Mouse (Mus musculus) erythroblast, embryonic 14.5 days (primary cell): ENCODE measurements around the gene Mrtfa. TPM values are rescaled to one million over a fixed set of nuclear protein-coding genes. Genes with fewer than 3 reads are reported as not detected.
"Not testable (repeated sequence)": the region's sequence is repeated elsewhere in the genome, so short reads cannot be mapped to it uniquely, and the experiment has no call there.

ENCODE experiments used
- H3K27me3 ChIP-seq: 2 replicates; pipeline ENCODE4 v1.6.1; 2012; ENCODE audit warnings: inconsistent platforms; ENCODE audit not compliant: control insufficient read depth
- H3K36me3 ChIP-seq: 2 replicates; pipeline ENCODE4 v1.6.1; 2012; ENCODE audit warnings: mild to moderate bottlenecking, inconsistent platforms; ENCODE audit not compliant: control insufficient read depth
- H3K4me1 ChIP-seq: 2 replicates; pipeline ENCODE4 v1.6.1; 2012; ENCODE audit warnings: inconsistent platforms; ENCODE audit not compliant: control insufficient read depth
- H3K4me3 ChIP-seq: replicated peaks from 2 replicates; pipeline ENCODE3; 2012; ENCODE audit warnings: moderate library complexity, mild to moderate bottlenecking, inconsistent platforms
- H3K9me3 ChIP-seq: 2 replicates; pipeline ENCODE4 v1.6.1; 2012; ENCODE audit warnings: low read length, inconsistent platforms, mixed read lengths; ENCODE audit not compliant: control insufficient read depth
- GATA1 ChIP-seq: IDR thresholded peaks from 2 replicates; pipeline ENCODE4 v1.6.1; 2012; ENCODE audit warnings: low read length, inconsistent platforms, mixed read lengths
- TAL1 ChIP-seq: IDR thresholded peaks from 3 replicates; pipeline ENCODE4 v1.6.1; 2012; ENCODE audit warnings: low read length, inconsistent platforms, mixed read lengths
- polyA plus RNA-seq: library from polyadenylated mRNA; stranded (reverse); fragments of >175 nt; gene quantifications from 2 replicates; pipeline ENCODE4 v1.2.3, GENCODE M21; 2012

The Mrtfa gene
- polyA plus RNA-seq, 1 experiment: 0.47 TPM

DNA sequence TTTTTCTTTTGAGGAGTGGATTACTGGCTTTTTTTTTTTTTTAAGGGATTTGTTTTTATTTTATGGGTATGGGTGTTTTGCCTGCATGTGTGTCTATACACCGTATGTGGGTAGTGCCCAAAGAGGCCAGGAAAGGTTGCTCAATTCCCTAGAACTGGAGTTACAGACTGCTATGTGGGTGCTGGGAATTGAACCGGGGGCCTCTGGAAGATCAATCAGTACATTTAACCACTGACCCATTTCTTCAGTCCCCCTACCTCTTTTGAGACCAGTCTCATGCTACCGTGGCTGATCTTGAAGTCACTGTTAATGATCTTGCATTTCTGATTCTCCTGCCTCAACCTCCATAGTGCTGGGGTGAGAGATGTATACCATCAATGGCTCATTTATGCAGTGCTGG lies 36.7 kb upstream of the Mrtfa start:
- TF ChIP-seq GATA1: no peak
- no peak for TF ChIP-seq TAL1
- no peaks in the 10 kb centered on the region for H3K4me1 ChIP-seq
- no peaks in the 10 kb centered on the region for H3K36me3 ChIP-seq
- H3K4me3 ChIP-seq: no peak overlapping the region
- no peaks in the 10 kb centered on the region for H3K27me3 ChIP-seq
- no peaks in the 10 kb centered on the region for H3K9me3 ChIP-seq

DNA sequence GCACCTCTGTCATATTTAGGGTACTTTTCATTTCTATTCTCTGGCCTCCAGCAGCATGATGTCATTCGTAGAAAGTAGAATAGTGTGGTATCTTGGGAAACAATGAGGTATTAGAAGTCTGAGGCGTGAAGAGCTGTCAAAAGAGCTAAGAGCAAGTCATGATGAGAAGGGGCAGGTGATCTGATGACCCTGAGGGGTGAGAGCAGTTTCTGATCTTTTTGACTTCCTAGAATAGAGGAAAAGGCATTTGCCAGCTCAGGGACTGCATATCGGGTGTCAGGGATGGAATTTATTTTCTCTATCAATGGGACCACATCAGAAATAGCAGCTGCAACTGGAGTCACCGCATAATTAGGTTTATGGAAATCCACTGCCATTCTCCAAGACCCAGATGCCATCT lies 36.2 kb upstream of the Mrtfa start:
- H3K27me3 ChIP-seq: no peaks in the 10 kb centered on the region
- no peaks in the 10 kb centered on the region for H3K9me3 ChIP-seq
- no peaks in the 10 kb centered on the region for H3K4me1 ChIP-seq
- no peaks in the 10 kb centered on the region for H3K36me3 ChIP-seq
- TF ChIP-seq GATA1 (no peak), TAL1 (no peak)
- H3K4me3 ChIP-seq: no peak overlapping the region

GRCm38 (mm10) chr15:81225732-81226131 lies 35.2 kb upstream of the Mrtfa start:
- Histone ChIP-seq H3K36me3 (no peaks in the 10 kb centered on the region), H3K27me3 (no peaks in the 10 kb centered on the region), H3K4me1 (no peaks in the 10 kb centered on the region), H3K9me3 (no peaks in the 10 kb centered on the region), H3K4me3 (no peak overlapping the region)
- no peak for TF ChIP-seq TAL1
- TF ChIP-seq GATA1: no peak

GRCm38 (mm10) chr15:81225016-81225415 lies 34.5 kb upstream of the Mrtfa start:
- Histone ChIP-seq H3K4me1 (no peaks in the 10 kb centered on the region), H3K4me3 (no peak overlapping the region), H3K36me3 (no peaks in the 10 kb centered on the region), H3K27me3 (no peaks in the 10 kb centered on the region), H3K9me3 (no peaks in the 10 kb centered on the region)
- TF ChIP-seq GATA1 (no peak), TAL1 (no peak)

DNA sequence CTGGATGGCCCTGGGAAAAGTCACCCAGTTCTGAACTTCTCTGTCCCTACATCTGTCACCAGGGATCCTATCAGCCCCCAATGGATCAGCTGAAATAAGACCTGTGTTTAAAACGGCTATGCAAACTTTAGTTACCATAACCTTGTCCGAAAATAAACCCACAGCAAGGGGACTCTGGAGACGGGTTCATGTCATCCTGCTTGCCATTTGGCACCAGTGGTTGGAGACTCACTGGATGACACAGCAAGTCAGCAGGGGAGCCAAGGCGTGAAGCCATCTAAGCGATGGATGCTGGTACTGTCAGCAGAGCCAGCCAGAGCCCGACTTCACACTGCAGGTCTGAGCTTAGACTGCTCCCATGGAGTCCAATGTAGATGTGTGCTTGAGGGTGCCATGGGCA lies 30.9 kb upstream of the Mrtfa start:
- TF ChIP-seq TAL1: no peak
- TF ChIP-seq GATA1: no peak
- no peaks in the 10 kb centered on the region for H3K27me3 ChIP-seq
- H3K9me3 ChIP-seq: no peaks in the 10 kb centered on the region
- H3K4me1 ChIP-seq: no peaks in the 10 kb centered on the region
- no peaks in the 10 kb centered on the region for H3K36me3 ChIP-seq
- H3K4me3 ChIP-seq: no peak overlapping the region

- H3K9me3 ChIP-seq, H3K27me3 ChIP-seq, H3K36me3 ChIP-seq, H3K4me3 ChIP-seq, H3K4me1 ChIP-seq: not testable (repeated sequence)
Measured at GRCm38 (mm10) chr15:81220051-81220450, 29.5 kb upstream of the Mrtfa start.

DNA sequence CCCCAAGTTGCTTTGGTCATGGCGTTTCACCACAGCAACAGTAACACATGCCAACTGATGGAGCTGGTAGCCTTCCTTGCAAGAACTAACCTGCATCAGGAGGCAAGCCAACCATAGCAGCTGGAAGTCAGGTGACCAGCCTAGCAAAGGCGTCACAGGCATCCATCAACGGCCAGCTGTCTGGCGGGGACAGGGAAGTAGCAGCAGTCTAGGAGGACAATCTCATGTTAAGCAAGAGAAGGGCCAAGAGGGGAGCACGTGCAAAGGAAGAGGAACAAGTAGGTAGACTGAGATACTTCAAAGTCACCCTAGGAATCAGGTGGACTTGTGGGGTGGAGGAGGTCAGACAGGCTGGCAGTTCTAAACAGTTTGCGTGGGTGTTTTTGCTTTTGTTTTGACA lies 28.5 kb upstream of the Mrtfa start:
- no peaks in the 10 kb centered on the region for H3K27me3 ChIP-seq
- TF ChIP-seq TAL1: no peak
- no peak for TF ChIP-seq GATA1
- no peaks in the 10 kb centered on the region for H3K9me3 ChIP-seq
- no peak overlapping the region for H3K4me3 ChIP-seq
- H3K36me3 ChIP-seq: no peaks in the 10 kb centered on the region
- H3K4me1 ChIP-seq: no peaks in the 10 kb centered on the region

DNA sequence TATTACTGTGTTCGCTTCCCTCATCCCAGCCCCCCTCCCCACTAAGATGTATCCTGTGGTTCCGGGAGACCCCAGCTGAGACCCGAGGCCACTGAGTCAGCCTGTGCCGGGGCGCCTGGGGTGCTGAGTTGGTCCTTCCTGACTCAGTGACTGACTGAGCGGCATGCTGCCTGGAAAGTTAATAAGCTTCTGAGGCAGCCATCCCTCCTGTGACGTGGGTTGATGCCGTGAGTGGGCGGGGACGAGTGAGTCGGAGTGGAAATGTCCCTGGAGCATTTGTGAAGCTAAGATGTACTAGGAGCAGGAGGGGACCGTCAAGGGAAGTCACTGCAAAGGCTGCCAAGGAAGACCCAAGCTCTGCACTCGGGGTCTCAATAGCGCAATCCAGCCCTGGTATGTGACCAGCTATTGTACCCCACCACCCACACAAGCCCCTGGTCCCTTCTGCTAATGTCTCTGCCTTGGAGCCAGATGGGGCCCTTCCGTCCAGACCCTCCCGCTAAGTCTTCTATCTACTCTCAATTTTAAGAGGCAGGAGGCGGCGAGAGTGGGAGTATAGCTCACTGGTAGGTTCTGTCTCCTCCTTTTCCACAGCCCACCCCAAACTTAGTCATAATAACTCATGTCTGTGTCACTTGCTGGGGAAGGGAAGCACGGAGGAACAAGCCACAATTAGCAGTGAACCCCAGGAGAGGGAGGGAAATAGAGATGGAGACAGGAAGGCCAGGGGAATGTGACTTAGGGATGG lies 26.5 kb upstream of the Mrtfa start:
- no peaks in the 10 kb centered on the region for H3K27me3 ChIP-seq
- no peaks in the 10 kb centered on the region for H3K9me3 ChIP-seq
- no peaks in the 10 kb centered on the region for H3K4me1 ChIP-seq
- no peak overlapping the region for H3K4me3 ChIP-seq
- no peak for TF ChIP-seq GATA1
- TF ChIP-seq TAL1: no peak
- H3K36me3 ChIP-seq: no peaks in the 10 kb centered on the region

DNA sequence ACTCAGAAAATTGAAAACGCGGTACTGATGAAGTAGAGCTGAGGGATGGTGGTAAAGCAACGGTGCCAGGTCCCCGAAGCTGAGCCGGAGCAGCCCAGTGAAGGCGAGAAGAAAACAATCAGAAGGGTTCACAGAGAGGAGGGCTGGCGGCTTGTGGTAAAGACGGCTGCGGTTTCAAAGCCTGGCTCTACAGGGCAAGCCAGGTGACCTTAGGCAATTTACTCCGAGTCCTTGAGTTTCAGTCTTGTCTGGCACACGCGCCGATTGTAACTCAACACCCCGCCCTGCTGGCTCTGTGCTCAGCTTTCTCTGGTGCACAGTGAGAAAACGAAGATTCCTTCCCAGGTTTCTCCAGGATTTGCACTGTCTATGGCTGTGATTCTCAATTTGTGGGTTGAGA lies 22.4 kb upstream of the Mrtfa start:
- H3K9me3 ChIP-seq: no peaks in the 10 kb centered on the region
- no peak for TF ChIP-seq TAL1
- no peak for TF ChIP-seq GATA1
- no peak overlapping the region for H3K4me3 ChIP-seq
- H3K4me1 ChIP-seq: no peaks in the 10 kb centered on the region
- no peaks in the 10 kb centered on the region for H3K36me3 ChIP-seq
- H3K27me3 ChIP-seq: no peaks in the 10 kb centered on the region

GRCm38 (mm10) chr15:81210496-81210895 lies 19.9 kb upstream of the Mrtfa start:
- H3K4me1 ChIP-seq: no peaks in the 10 kb centered on the region
- H3K27me3 ChIP-seq: no peaks in the 10 kb centered on the region
- no peaks in the 10 kb centered on the region for H3K9me3 ChIP-seq
- no peaks in the 10 kb centered on the region for H3K36me3 ChIP-seq
- TF ChIP-seq GATA1 (no peak), TAL1 (no peak)
- H3K4me3 ChIP-seq: no peak overlapping the region
